Mouse (Mus musculus) ES-Bruce4 (cell line): Measurements from ENCODE around the gene Rnf208. TPM values are rescaled to one million over a fixed set of nuclear protein-coding genes. Genes with fewer than 3 reads are reported as not detected.

Experiments used
- H3K27ac ChIP-seq: 2 replicates; pipeline ENCODE4 v1.5.1; 2012; ENCODE audit warnings: low read length, inconsistent platforms; ENCODE audit not compliant: insufficient read depth
- H3K27me3 ChIP-seq: 2 replicates; pipeline ENCODE4 v1.6.1; 2012; ENCODE audit warnings: mild to moderate bottlenecking, low read length, inconsistent platforms; ENCODE audit not compliant: control insufficient read depth, poor library complexity, insufficient read depth, severe bottlenecking
- H3K36me3 ChIP-seq: 2 replicates; pipeline ENCODE4 v1.6.1; 2012; ENCODE audit warnings: inconsistent platforms, mild to moderate bottlenecking, low read length, moderate library complexity; ENCODE audit not compliant: control insufficient read depth, poor library complexity, insufficient read depth, severe bottlenecking
- H3K4me1 ChIP-seq: one replicate; pipeline ENCODE4 v1.8.1; 2011; ENCODE audit warnings: low read length; ENCODE audit not compliant: control insufficient read depth, insufficient read depth
- H3K4me3 ChIP-seq: 2 replicates; pipeline ENCODE4 v1.5.1; 2011; ENCODE audit warnings: low read depth, mild to moderate bottlenecking, low read length
- H3K9ac ChIP-seq: 2 replicates; pipeline ENCODE4 v1.6.1; 2012; ENCODE audit warnings: low read depth, mild to moderate bottlenecking, inconsistent platforms; ENCODE audit not compliant: poor library complexity, severe bottlenecking
- H3K9me3 ChIP-seq: replicated peaks from 2 replicates; pipeline ENCODE4 v1.6.1; 2012; ENCODE audit warnings: mild to moderate bottlenecking, low read length, inconsistent platforms; ENCODE audit not compliant: control insufficient read depth, poor library complexity, insufficient read depth, severe bottlenecking
- CTCF ChIP-seq: IDR thresholded peaks from one replicate; pipeline ENCODE4 v1.8.1; 2011; ENCODE audit warnings: low read depth, low read length
- EP300 ChIP-seq: IDR thresholded peaks from 2 replicates; pipeline ENCODE4 v1.6.1; 2011; ENCODE audit warnings: low read depth, low read length; ENCODE audit not compliant: insufficient read depth
- POLR2A ChIP-seq: IDR thresholded peaks from one replicate; pipeline ENCODE4 v1.8.1; 2011; ENCODE audit warnings: low read length; ENCODE audit not compliant: insufficient read depth
- polyA plus RNA-seq: library from polyadenylated mRNA; stranded (reverse); fragments of >200 nt; gene quantifications from 2 replicates; pipeline ENCODE4 v1.2.4, GENCODE M21; 2011; ENCODE audit warnings: low read depth; ENCODE audit not compliant: missing spikeins, insufficient read depth, insufficient read length

The Rnf208 gene
- polyA plus RNA-seq, 1 experiment = 7.3 TPM

- TF ChIP-seq POLR2A (no peak), EP300 (no peak), CTCF (no peak)
- no peak overlapping the region for H3K4me3 ChIP-seq
- peaks cover 4% of the 10 kb centered on the region for H3K4me1 ChIP-seq
- no peak overlapping the region for H3K27ac ChIP-seq
- no peak overlapping the region for H3K9ac ChIP-seq
- H3K27me3 ChIP-seq = no peaks in the 10 kb centered on the region; the same call in 1 of the 2 replicates
- H3K9me3 ChIP-seq = no peaks in the 10 kb centered on the region
- no peaks in the 10 kb centered on the region; the same call in none of the 2 replicates for H3K36me3 ChIP-seq
These were observed 44.3 kb downstream of the Rnf208 start for GRCm38 (mm10) chr2:25286314-25286713.

- Histone ChIP-seq H3K4me1 (peaks cover 4% of the 10 kb centered on the region), H3K4me3 (no peak overlapping the region), H3K27ac (no peak overlapping the region), H3K36me3 (no peaks in the 10 kb centered on the region; the same call in none of the 2 replicates), H3K9ac (no peak overlapping the region), H3K27me3 (peaks cover 6% of the 10 kb centered on the region; the same call in 1 of the 2 replicates), H3K9me3 (no peaks in the 10 kb centered on the region)
- TF ChIP-seq CTCF (no peak), POLR2A (no peak), EP300 (no peak)
These were observed 45.0 kb downstream of the Rnf208 start for GRCm38 (mm10) chr2:25286837-25287636.

- Histone ChIP-seq H3K4me1 (peaks cover 4% of the 10 kb centered on the region), H3K27ac (no peak within 1 kb of the TSS), H3K4me3 (no peak within 1 kb of the TSS), H3K9me3 (no peaks in the 10 kb centered on the region), H3K9ac (no peak within 1 kb of the TSS), H3K27me3 (peaks cover 11% of the 10 kb centered on the region; the same call in 1 of the 2 replicates), H3K36me3 (no peaks in the 10 kb centered on the region; the same call in none of the 2 replicates)
- no peak for TF ChIP-seq POLR2A
- no peak for TF ChIP-seq CTCF
- TF ChIP-seq EP300 = no peak
These were observed 46.0 kb downstream of the Rnf208 start, which contains the start of gene Tmem210 for GRCm38 (mm10) chr2:25287927-25288649. Gene Tmem210 (plus strand): TSS chr2:25288145.

- Histone ChIP-seq H3K4me3 (no peak overlapping the region), H3K27ac (no peak overlapping the region), H3K4me1 (peaks cover 4% of the 10 kb centered on the region), H3K9ac (no peak overlapping the region), H3K9me3 (no peaks in the 10 kb centered on the region), H3K27me3 (peaks cover 11% of the 10 kb centered on the region; the same call in 1 of the 2 replicates), H3K36me3 (no peaks in the 10 kb centered on the region; the same call in none of the 2 replicates)
- TF ChIP-seq EP300 = no peak
- TF ChIP-seq CTCF = no peak
- TF ChIP-seq POLR2A = no peak
These were observed 46.8 kb downstream of the Rnf208 start for GRCm38 (mm10) chr2:25288734-25289345.

GRCm38 (mm10) chr2:25289651-25290050, 47.6 kb downstream of the Rnf208 start, which contains the start of gene Lrrc26:
Gene Lrrc26 (plus strand): TSS chr2:25289915.
- H3K4me1 ChIP-seq = peaks cover 4% of the 10 kb centered on the region
- H3K9me3 ChIP-seq = no peaks in the 10 kb centered on the region
- H3K9ac ChIP-seq = peak within 1 kb of the TSS; percentile 9; the same call in 1 of the 2 replicates
- peaks cover 11% of the 10 kb centered on the region; the same call in 1 of the 2 replicates for H3K27me3 ChIP-seq
- H3K27ac ChIP-seq = no peak within 1 kb of the TSS
- peak within 1 kb of the TSS; percentile 51 for H3K4me3 ChIP-seq
- no peak for TF ChIP-seq EP300
- TF ChIP-seq CTCF = no peak
- no peak for TF ChIP-seq POLR2A
- H3K36me3 ChIP-seq = no peaks in the 10 kb centered on the region; the same call in 1 of the 2 replicates
